Mouse (Mus musculus): ENCODE measurements around the gene Sntg2.

- no peak for TF ChIP-seq CTCF (IDR thresholded peaks at IDR 0.05; ENCODE audit: borderline replicate concordance, insufficient read depth, low read depth, low read length)
- no peak for TF ChIP-seq POLR2A (IDR thresholded peaks at IDR 0.05; ENCODE audit: borderline replicate concordance, insufficient read depth, low read length)
Observed at GRCm38 (mm10) chr12:30168491-30168890, 204.7 kb downstream of the Sntg2 start.
